Mouse (Mus musculus) ovary, postnatal 10 days (tissue): ENCODE results near the gene Naalad2.
A peak's percentile ranks its signal among the peaks of the same experiment; 100 is the strongest.
"Not testable (repeated sequence)": the region's sequence is repeated elsewhere in the genome, so short reads cannot be mapped to it uniquely, and the experiment has no call there.

Experiments used
- DNase-seq: peaks from one replicate; pipeline ENCODE4 v3.0.0; 2022; ENCODE audit warnings: low spot score

Gene Naalad2

GRCm38 (mm10) chr9:18402895-18403294 lies at the start of gene Naalad2:
Naalad2 (minus strand) TSS chr9:18402995.
- DNase-seq, result not testable (repeated sequence)

- no peak for DNase-seq
Measured at GRCm38 (mm10) chr9:18431687-18432086, 28.9 kb upstream of the Naalad2 start.

GRCm38 (mm10) chr9:18430354-18430753 lies 27.6 kb upstream of the Naalad2 start, which contains the start of gene Mbd3l2:
Mbd3l2 (plus strand) TSS chr9:18430654.
- no peak for DNase-seq

- not testable (repeated sequence) for DNase-seq
Measured at GRCm38 (mm10) chr9:18412371-18412770, 9.6 kb upstream of the Naalad2 start.

GRCm38 (mm10) chr9:18404118-18404517 lies 1.3 kb upstream of the Naalad2 start, which contains the start of gene Ubtfl1:
Ubtfl1 (plus strand) TSS chr9:18404418.
- DNase-seq, result no peak

- no peak for DNase-seq
Measured at GRCm38 (mm10) chr9:18399629-18400028, 3.2 kb downstream of the Naalad2 start.

GRCm38 (mm10) chr9:18385782-18386181 lies 17.0 kb downstream of the Naalad2 start:
- peak; percentile 15 for DNase-seq

- DNase-seq, result not testable (repeated sequence)
Measured at GRCm38 (mm10) chr9:18373026-18373425, 29.8 kb downstream of the Naalad2 start.

- no peak for DNase-seq
Measured at GRCm38 (mm10) chr9:18319990-18320389, 82.8 kb downstream of the Naalad2 start.

- no peak for DNase-seq
Measured at GRCm38 (mm10) chr9:18298301-18298700, 104.5 kb downstream of the Naalad2 start.

GRCm38 (mm10) chr9:18293026-18293781 lies 109.6 kb downstream of the Naalad2 start:
- no peak for DNase-seq

- DNase-seq, result no peak
Measured at GRCm38 (mm10) chr9:18292443-18292922, 110.3 kb downstream of the Naalad2 start.

GRCm38 (mm10) chr9:18291571-18292429 lies 111.0 kb downstream of the Naalad2 start, which contains the start of gene Chordc1:
Chordc1 (plus strand) TSS chr9:18292125.
- DNase-seq, result peak; percentile 74

- DNase-seq, result not testable (repeated sequence)
Measured at GRCm38 (mm10) chr9:18278693-18279092, 124.1 kb downstream of the Naalad2 start.

- no peak for DNase-seq
Measured at GRCm38 (mm10) chr9:18277497-18277896, 125.3 kb downstream of the Naalad2 start.

GRCm38 (mm10) chr9:18276844-18277243 lies 126.0 kb downstream of the Naalad2 start:
- DNase-seq, result no peak

- no peak for DNase-seq
Measured at GRCm38 (mm10) chr9:18275901-18276300, 126.9 kb downstream of the Naalad2 start.
